Mouse (Mus musculus) ES-E14 (cell line): ENCODE measurements around the gene Il1b.

Source experiments
- CHD2 ChIP-seq: IDR thresholded peaks from 2 replicates; pipeline ENCODE4 v1.6.1; 2014; ENCODE audit warnings: mild to moderate bottlenecking, low read depth, low read length, inconsistent platforms
- HCFC1 ChIP-seq: IDR thresholded peaks from 2 replicates; pipeline ENCODE4 v1.6.1; 2012; ENCODE audit warnings: low read length, inconsistent platforms, borderline replicate concordance; ENCODE audit not compliant: insufficient read depth
- MAFK ChIP-seq: IDR thresholded peaks from 2 replicates; pipeline ENCODE4 v1.6.1; 2014; ENCODE audit warnings: mild to moderate bottlenecking, low read depth, low read length, inconsistent platforms; ENCODE audit not compliant: insufficient read depth
- ZC3H11A ChIP-seq: IDR thresholded peaks from 2 replicates; pipeline ENCODE4 v1.6.1; 2012; ENCODE audit warnings: low read depth, mild to moderate bottlenecking, inconsistent platforms, low read length, borderline replicate concordance

- TF ChIP-seq HCFC1 (no peak), ZC3H11A (no peak), MAFK (no peak), CHD2 (no peak)
Observed at GRCm38 (mm10) chr2:129328238-129328637, 42.7 kb downstream of the Il1b start.
